Comparison of ENCODE assay signal across 21 mouse cellular contexts in the genomic region with DNA sequence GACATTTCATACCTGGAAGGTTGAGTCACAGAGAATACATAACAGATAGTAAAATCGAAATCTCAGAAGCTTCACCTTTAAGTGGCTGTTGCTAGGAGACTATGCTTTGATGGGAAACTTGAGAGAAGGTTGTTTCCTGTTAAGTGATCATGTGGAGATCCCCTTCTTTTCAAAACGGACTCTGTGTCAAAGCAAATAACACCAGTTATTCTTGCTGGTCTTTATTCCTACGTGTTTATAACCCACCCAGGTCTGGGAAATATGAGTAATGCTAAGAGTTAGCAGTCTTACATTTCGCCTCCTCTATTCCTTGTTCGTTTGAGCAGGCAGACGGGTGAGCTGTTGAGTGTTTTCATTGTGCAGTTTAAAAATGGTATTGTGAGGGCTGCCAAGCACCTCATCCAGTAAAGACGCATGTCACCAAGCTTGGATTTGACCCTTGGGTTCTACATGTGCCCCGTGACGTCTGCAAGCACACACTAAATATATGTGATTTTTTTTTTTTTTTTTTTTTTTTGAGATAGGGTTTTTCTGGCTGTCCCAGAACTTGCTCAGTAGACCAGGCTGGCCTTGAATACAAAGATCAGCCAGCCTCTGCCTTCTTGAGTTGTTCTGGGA. TPM values are rescaled to one million over a fixed set of nuclear protein-coding genes. Genes with fewer than 3 reads are reported as not detected.
DNase-seq lines count a peak whose midpoint lies in the region; ATAC-seq and TF ChIP-seq lines count a peak whose summit lies in the region.
"Had no signal": no experiment of that assay in that cellular context is flagged by ENCODE, and none has a peak within 500 bp of the region (broad histone marks: within the 10 kb centered on the region; RNA-seq: fewer than 3 reads in every experiment).

No protein-coding gene starts in this region.

- no peak overlapping the region for H3K4me3 ChIP-seq in limb, embryonic 14.5 days (replicated peaks; ENCODE audit: low read length)
- no peak overlapping the region for H3K4me3 ChIP-seq in limb, embryonic 10.5 days
- H3K4me3 ChIP-seq: embryonic facial prominence, embryonic 13.5 days; forebrain, embryonic 15.5 days; heart, embryonic 13.5 days; neural tube, embryonic 12.5 days had no signal

- TF ChIP-seq POLR2A in limb, embryonic 14.5 days (IDR thresholded peaks at IDR 0.05; ENCODE audit: borderline replicate concordance, extremely low read depth, insufficient read depth, insufficient read length), result no peak

- 67% methylated on average over 9 of the region's 9 CpGs for WGBS in limb, embryonic 14.5 days
- WGBS in limb, embryonic 10.5 days, result 93% methylated on average over 9 of the region's 9 CpGs

- no peak overlapping the region for H3K4me2 ChIP-seq in limb, embryonic 14.5 days (replicated peaks; ENCODE audit: low read depth, low read length, severe bottlenecking)
- H3K4me2 ChIP-seq: embryonic facial prominence, embryonic 13.5 days; forebrain, embryonic 15.5 days; heart, embryonic 13.5 days; hindbrain, embryonic 14.5 days; neural tube, embryonic 12.5 days had no signal

- no peak overlapping the region for H3K9ac ChIP-seq in limb, embryonic 14.5 days (ENCODE audit: low read depth, low read length, severe bottlenecking)
- H3K9ac ChIP-seq: embryonic facial prominence, embryonic 13.5 days; forebrain, embryonic 15.5 days; heart, embryonic 13.5 days; hindbrain, embryonic 14.5 days; neural tube, embryonic 12.5 days had no signal

- H3K9me3 ChIP-seq in limb, embryonic 14.5 days (ENCODE audit: control insufficient read depth, low read length), result no peaks in the 10 kb centered on the region
- H3K9me3 ChIP-seq in limb, embryonic 10.5 days (replicated peaks), result no peaks in the 10 kb centered on the region
- H3K9me3 ChIP-seq: embryonic facial prominence, embryonic 13.5 days; forebrain, embryonic 15.5 days; heart, embryonic 13.5 days; neural tube, embryonic 12.5 days had no signal

- no peaks in the 10 kb centered on the region for H3K4me1 ChIP-seq in limb, embryonic 14.5 days (ENCODE audit: control insufficient read depth, insufficient read depth, low read length)
- no peaks in the 10 kb centered on the region for H3K4me1 ChIP-seq in limb, embryonic 10.5 days
- H3K4me1 ChIP-seq: embryonic facial prominence, embryonic 13.5 days; forebrain, embryonic 15.5 days; heart, embryonic 13.5 days; neural tube, embryonic 12.5 days had no signal

- no peak for ATAC-seq in limb, embryonic 14.5 days (ENCODE audit: low FRiP score, low read depth)
- ATAC-seq in activated CD4-positive, CD25-positive, alpha-beta regulatory T cell, adult 4 months, result peak; percentile 90
- ATAC-seq: forebrain, embryonic 15.5 days; intestine, embryonic 16.5 days; lung, postnatal 0 days; Patski had no signal

- DNase-seq in limb, embryonic 14.5 days (ENCODE audit: low spot score), result peak; percentile 28
- no peak for DNase-seq in limb, embryonic 10.5 days (ENCODE audit: low spot score)
- peak; percentile 42 to 47 for DNase-seq in B cell, adult 2 months
- DNase-seq in natural killer cell, adult 2 months (ENCODE audit: low spot score in 2 of 2), result peak; percentile 51 to 64
- no peak for DNase-seq in urinary bladder, postnatal 14 days (ENCODE audit: low spot score)
- DNase-seq in left cerebral cortex, adult 8-10 months (ENCODE audit: low spot score in 2 of 2), result no peak
- DNase-seq: adrenal gland, postnatal 14 days; cerebellum, adult 11 months; cerebellum, postnatal 10 days; kidney, postnatal 4 days; liver; thymus, adult 2 months had no signal

- no peaks in the 10 kb centered on the region for H3K27me3 ChIP-seq in limb, embryonic 14.5 days (ENCODE audit: control insufficient read depth, insufficient read depth, low read length)
- no peaks in the 10 kb centered on the region for H3K27me3 ChIP-seq in limb, embryonic 10.5 days (ENCODE audit: low read depth, poor library complexity, severe bottlenecking)
- H3K27me3 ChIP-seq: embryonic facial prominence, embryonic 13.5 days; forebrain, embryonic 15.5 days; heart, embryonic 13.5 days; neural tube, embryonic 12.5 days; Patski had no signal

- no peak overlapping the region for H3K27ac ChIP-seq in limb, embryonic 14.5 days (replicated peaks; ENCODE audit: low read depth, low read length)
- H3K27ac ChIP-seq in limb, embryonic 10.5 days, result no peak overlapping the region
- H3K27ac ChIP-seq: embryonic facial prominence, embryonic 13.5 days; forebrain, embryonic 15.5 days; heart, embryonic 13.5 days; hindbrain, embryonic 14.5 days; neural tube, embryonic 12.5 days had no signal

- peaks cover 40% of the 10 kb centered on the region for H3K36me3 ChIP-seq in limb, embryonic 14.5 days (ENCODE audit: control insufficient read depth, insufficient read depth, low read length)
- peaks cover 59% of the 10 kb centered on the region for H3K36me3 ChIP-seq in limb, embryonic 10.5 days

RNA-seq across cellular contexts. Expression of a gene that starts 7.5 kb away (rescaled TPM):
- 0.38 and 0.46 TPM in 2 replicates for polyA plus RNA-seq in limb, embryonic 14.5 days (2012; rRNA removed)
- 0.17 and 0.19 TPM in 2 replicates for polyA plus RNA-seq in limb, embryonic 14.5 days (2014; fragmentation: Nextera tagmentation; extraction: Ambion mirVana)
- not detected in 2 replicates for polyA plus RNA-seq in limb, embryonic 10.5 days (2016; fragmentation: Nextera tagmentation; extraction: Ambion mirVana)
- 10 to 100 TPM; 30.6 to 51.3 TPM for polyA plus RNA-seq in activated CD4-positive, CD25-positive, alpha-beta regulatory T cell, adult 4 months (2017; shearing (Covaris generic))
- under 1 TPM in 3 of 4 experiments, not detected in 1; 0.12 to 0.25 (median 0.23) TPM for total RNA-seq in left cerebral cortex, adult 8-10 months (2022)
- polyA plus RNA-seq: Patski had no signal

RNA-seq across cellular contexts. Expression of a gene that starts 32.1 kb away (rescaled TPM):
- polyA plus RNA-seq in limb, embryonic 14.5 days (2012; rRNA removed), result 17.1 and 21.3 TPM in 2 replicates
- 34.7 and 36.3 TPM in 2 replicates for polyA plus RNA-seq in limb, embryonic 14.5 days (2014; fragmentation: Nextera tagmentation; extraction: Ambion mirVana)
- 36.5 and 44.6 TPM in 2 replicates for polyA plus RNA-seq in limb, embryonic 10.5 days (2016; fragmentation: Nextera tagmentation; extraction: Ambion mirVana)
- 10 to 100 TPM; 63.9 to 74.0 TPM for polyA plus RNA-seq in activated CD4-positive, CD25-positive, alpha-beta regulatory T cell, adult 4 months (2017; shearing (Covaris generic))
- 10 to 100 TPM; 28.9 to 31.2 (median 29.8) TPM for total RNA-seq in left cerebral cortex, adult 8-10 months (2022)

RNA-seq across cellular contexts. Expression of a gene that starts 32.1 kb away (rescaled TPM):
- 43.9 and 49.2 TPM in 2 replicates for polyA plus RNA-seq in limb, embryonic 14.5 days (2012; rRNA removed)
- polyA plus RNA-seq in limb, embryonic 14.5 days (2014; fragmentation: Nextera tagmentation; extraction: Ambion mirVana), result 86.2 and 86.4 TPM in 2 replicates
- polyA plus RNA-seq in limb, embryonic 10.5 days (2016; fragmentation: Nextera tagmentation; extraction: Ambion mirVana), result 47.3 and 49.3 TPM in 2 replicates
- polyA plus RNA-seq in activated CD4-positive, CD25-positive, alpha-beta regulatory T cell, adult 4 months (2017; shearing (Covaris generic)), result 10 to 100 TPM; 60.7 to 68.8 TPM
- 10 to 100 TPM; 15.0 to 24.4 (median 17.5) TPM for total RNA-seq in left cerebral cortex, adult 8-10 months (2022)

Comparison
In these comparisons a context has a peak if more than half of its experiments do, and no peak if none do; other contexts are left out.
1. DNase-seq: peak in limb, embryonic 14.5 days (single experiment), B cell, adult 2 months (2 of 2) and natural killer cell, adult 2 months (2 of 2); none in limb, embryonic 10.5 days (single experiment), urinary bladder, postnatal 14 days (single experiment) and left cerebral cortex, adult 8-10 months (0 of 2).
2. RNA of a gene that starts 7.5 kb away (polyA plus RNA-seq): 30.6 to 51.3 TPM in activated CD4-positive, CD25-positive, alpha-beta regulatory T cell, adult 4 months; 0.17 to 0.46 TPM in limb, embryonic 14.5 days and not detected in limb, embryonic 10.5 days; every median in the first group is over 10 times any median in the second.